Mouse (Mus musculus) testis, postnatal 14 days (tissue): ENCODE measurements at regions not wholly inside any gene's neighbourhood (a gene's known extent, or its start where the extent isn't known, plus 50 kb on each side); places are given as distances from the start of the nearest gene placed in this dataset.

ENCODE experiments used
- DNase-seq: peaks from one replicate; pipeline ENCODE4 v3.0.0; 2021; ENCODE audit warnings: low spot score

GRCm38 (mm10) chr7:71488016-71488650 is 136.8 kb upstream of the Gm10295 start:
- no peak for DNase-seq

GRCm38 (mm10) chr7:71475383-71475782 is 124.1 kb upstream of the Gm10295 start:
- no peak for DNase-seq

GRCm38 (mm10) chr7:71472384-71473141 is 121.3 kb upstream of the Gm10295 start:
- DNase-seq: no peak

GRCm38 (mm10) chr7:71471658-71472383 is 120.5 kb upstream of the Gm10295 start:
- peak; percentile 32 for DNase-seq

- no peak for DNase-seq
Observed at GRCm38 (mm10) chr7:71471319-71471657, 120.0 kb upstream of the Gm10295 start.

- no peak for DNase-seq
Observed at GRCm38 (mm10) chr7:71470418-71470817, 119.1 kb upstream of the Gm10295 start.

- peak; percentile 18 for DNase-seq
Observed at GRCm38 (mm10) chr7:71469951-71470350, 118.7 kb upstream of the Gm10295 start.

GRCm38 (mm10) chr7:71467436-71468127 is 116.3 kb upstream of the Gm10295 start:
- DNase-seq: peak; percentile 11

GRCm38 (mm10) chr7:71464127-71464526 is 112.8 kb upstream of the Gm10295 start:
- DNase-seq: no peak

- no peak for DNase-seq
Observed at GRCm38 (mm10) chr7:71463565-71463964, 112.3 kb upstream of the Gm10295 start.

GRCm38 (mm10) chr7:71459805-71460204 is 108.5 kb upstream of the Gm10295 start:
- no peak for DNase-seq

- no peak for DNase-seq
Observed at GRCm38 (mm10) chr7:71458104-71458754, 106.9 kb upstream of the Gm10295 start.

- DNase-seq: no peak
Observed at GRCm38 (mm10) chr7:71457409-71458103, 106.3 kb upstream of the Gm10295 start.

GRCm38 (mm10) chr7:71456421-71456820 is 105.1 kb upstream of the Gm10295 start:
- DNase-seq: no peak

GRCm38 (mm10) chr7:71440330-71441240 is 89.3 kb upstream of the Gm10295 start:
- DNase-seq: no peak

GRCm38 (mm10) chr7:71425982-71426381 is 74.7 kb upstream of the Gm10295 start:
- no peak for DNase-seq

GRCm38 (mm10) chr7:71419261-71419660 is 68.0 kb upstream of the Gm10295 start:
- DNase-seq: no peak

GRCm38 (mm10) chr7:71418856-71419255 is 67.6 kb upstream of the Gm10295 start:
- DNase-seq: no peak

GRCm38 (mm10) chr7:71414756-71415155 is 63.5 kb upstream of the Gm10295 start:
- DNase-seq: no peak

GRCm38 (mm10) chr7:71413121-71413520 is 61.8 kb upstream of the Gm10295 start:
- DNase-seq: no peak
